Mouse (Mus musculus) CD4-positive, CD25-positive, alpha-beta regulatory T cell, adult 9 weeks (primary cell): Measurements from ENCODE around the gene Parp1. TPM values are rescaled to one million over a fixed set of nuclear protein-coding genes. Genes with fewer than 3 reads are reported as not detected.

ENCODE experiments used
- polyA plus RNA-seq: library from polyadenylated mRNA; unstranded; fragments of 100-300 nt; shearing (Covaris generic); gene quantifications from one replicate; pipeline ENCODE4 v1.2.1, GENCODE M21; 2017

The Parp1 gene
- 88.9 TPM for polyA plus RNA-seq

GRCm38 (mm10) chr1:180568761-180569452 lies at the start of gene Parp1:
Gene Parp1, plus strand, starts transcription at chr1:180568924.

DNA sequence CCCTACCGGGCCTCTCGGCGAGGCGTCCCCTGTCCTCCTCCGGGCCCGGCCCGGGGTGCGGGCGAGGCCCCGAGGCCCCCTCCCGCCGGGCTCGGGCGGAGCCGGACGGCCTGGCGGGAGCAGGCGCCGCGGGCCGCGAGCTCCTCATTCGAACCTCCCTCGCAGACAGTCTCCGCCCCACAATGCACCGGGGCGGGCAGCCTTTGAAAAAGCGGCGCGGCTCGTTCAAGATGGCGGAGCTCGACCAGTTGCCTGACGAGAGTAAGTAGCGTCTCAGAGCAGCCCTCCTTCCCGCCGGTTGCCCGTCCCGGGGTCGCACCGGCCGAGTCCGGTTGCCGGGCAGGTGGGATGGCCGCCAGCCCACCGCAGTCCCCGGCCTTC lies 72.4 kb downstream of the Parp1 start, which contains the start of gene Lin9:
TSS of gene Lin9 (plus strand) at position 14 of the 381 bp plus-strand sequence.

Other genes starting within 250 kb of the Parp1 start
- 33.1 TPM for gene Itpkb, start 238.4 kb upstream of the Parp1 start, polyA plus RNA-seq
- gene Stum, start 85.4 kb upstream of the Parp1 start, polyA plus RNA-seq = not detected
- 21.5 TPM for gene Lin9, start 72.2 kb downstream of the Parp1 start, polyA plus RNA-seq
- gene Mixl1, start 128.1 kb downstream of the Parp1 start, polyA plus RNA-seq = 0.20 TPM
- 7.2 TPM for gene Acbd3, start 157.1 kb downstream of the Parp1 start, polyA plus RNA-seq
- gene H3f3a, start 245.0 kb downstream of the Parp1 start, polyA plus RNA-seq = 1,375 TPM